Mouse (Mus musculus) kidney, postnatal 0 days (tissue): Measurements from ENCODE around the gene Brk1. TPM values are rescaled to one million over a fixed set of nuclear protein-coding genes. Genes with fewer than 3 reads are reported as not detected.
A peak's percentile ranks its signal among the peaks of the same experiment; 100 is the strongest.

Experiments
- ATAC-seq: fragments of 200-750 bp; cut with Nextera tagmentation; replicated peaks from 2 replicates; pipeline ENCODE4 v1.8.0; 2017; ENCODE audit warnings: low read depth, moderate number of reproducible peaks, moderate TSS enrichment, moderate library complexity; ENCODE audit not compliant: low FRiP score
- DNase-seq: peaks from one replicate; pipeline ENCODE4 v3.0.0-alpha.2; 2016; ENCODE audit warnings: low spot score
- H3K27ac ChIP-seq: fragments of 300-500 bp; sonication (generic); 2 replicates; pipeline ENCODE4 v1.5.1; 2014; ENCODE audit warnings: mild to moderate bottlenecking
- H3K27me3 ChIP-seq: fragments of 300-500 bp; sonication (generic); 2 replicates; pipeline ENCODE4 v1.6.1; 2014; ENCODE audit warnings: low read length, mixed read lengths; ENCODE audit not compliant: insufficient read depth
- H3K36me3 ChIP-seq: fragments of 300-500 bp; sonication (generic); 2 replicates; pipeline ENCODE4 v1.6.1; 2014; ENCODE audit warnings: low read length, mixed read lengths; ENCODE audit not compliant: insufficient read depth
- H3K4me1 ChIP-seq: fragments of 300-500 bp; sonication (generic); replicated peaks from 2 replicates; pipeline ENCODE4 v1.6.1; 2014; ENCODE audit warnings: antibody characterized with exemption, low read length, mixed read lengths; ENCODE audit not compliant: insufficient read depth
- H3K4me2 ChIP-seq: fragments of 300-500 bp; sonication (generic); 2 replicates; pipeline ENCODE4 v1.6.1; 2014; ENCODE audit warnings: mild to moderate bottlenecking, low read length, moderate library complexity, mixed read lengths
- H3K4me3 ChIP-seq: fragments of 300-500 bp; sonication (generic); replicated peaks from 2 replicates; pipeline ENCODE4 v1.5.1; 2014; ENCODE audit warnings: low read depth, low read length
- H3K9ac ChIP-seq: fragments of 300-500 bp; sonication (generic); 2 replicates; pipeline ENCODE4 v1.6.1; 2014; ENCODE audit warnings: low read depth, low read length
- H3K9me3 ChIP-seq: fragments of 300-500 bp; sonication (generic); replicated peaks from 2 replicates; pipeline ENCODE4 v1.6.1; 2016; ENCODE audit warnings: low read length, inconsistent platforms, mixed read lengths
- CTCF ChIP-seq: IDR thresholded peaks from 2 replicates; pipeline ENCODE4 v1.5.1; 2016; ENCODE audit warnings: antibody characterized with exemption, low read depth, mild to moderate bottlenecking, moderate library complexity
- WGBS: fragments of 180-500 bp; shearing (Covaris S2); extraction: QIAGEN DNeasy Blood & Tissue Kit; methylation state at CpG from one replicate; pipeline ENCODE4 v1.1.7; 2014; 5-methylcytosine and 5-hydroxymethylcytosine counted together
- polyA plus RNA-seq: library from polyadenylated mRNA; unstranded; fragments of >200 nt; fragmentation: Nextera tagmentation; extraction: Ambion mirVana; gene quantifications from 2 replicates; pipeline ENCODE4 v1.2.1, GENCODE M21; 2015

Gene Brk1
- polyA plus RNA-seq, 1 experiment from 2014 or later, result 236 TPM

GRCm38 (mm10) chr6:113632863-113633262, 28.3 kb downstream of the Brk1 start:
- no peaks in the 10 kb centered on the region for H3K4me1 ChIP-seq
- H3K4me2 ChIP-seq, result no peak overlapping the region
- H3K27ac ChIP-seq, result no peak overlapping the region
- DNase-seq (no peak), ATAC-seq (no peak)
- H3K9ac ChIP-seq, result no peak overlapping the region
- no peak for TF ChIP-seq CTCF
- H3K9me3 ChIP-seq, result no peaks in the 10 kb centered on the region
- 92% methylated on average over 4 of the region's 4 CpGs for WGBS
- H3K4me3 ChIP-seq, result no peak overlapping the region
- H3K36me3 ChIP-seq, result peaks cover 33% of the 10 kb centered on the region
- H3K27me3 ChIP-seq, result no peaks in the 10 kb centered on the region

GRCm38 (mm10) chr6:113638302-113639040, 33.9 kb downstream of the Brk1 start, which contains the start of gene Irak2:
Gene Irak2 (plus strand): TSS chr6:113638467.
- peak; percentile 96 for DNase-seq
- Histone ChIP-seq H3K9me3 (no peaks in the 10 kb centered on the region), H3K4me1 (no peaks in the 10 kb centered on the region), H3K9ac (peak within 1 kb of the TSS; percentile 60), H3K4me2 (peak within 1 kb of the TSS; percentile 59), H3K27ac (0 out of 2 replicates have a peak within 1 kb of the TSS, but pooled peaks have one; percentile 15), H3K36me3 (peaks cover 3% of the 10 kb centered on the region; the same call in 1 of the 2 replicates), H3K27me3 (no peaks in the 10 kb centered on the region), H3K4me3 (peak within 1 kb of the TSS; percentile 48)
- TF ChIP-seq CTCF, result peak; percentile 99
- WGBS, result 7% methylated on average over 37 of the region's 37 CpGs
- peak; percentile 93 for ATAC-seq

DNA sequence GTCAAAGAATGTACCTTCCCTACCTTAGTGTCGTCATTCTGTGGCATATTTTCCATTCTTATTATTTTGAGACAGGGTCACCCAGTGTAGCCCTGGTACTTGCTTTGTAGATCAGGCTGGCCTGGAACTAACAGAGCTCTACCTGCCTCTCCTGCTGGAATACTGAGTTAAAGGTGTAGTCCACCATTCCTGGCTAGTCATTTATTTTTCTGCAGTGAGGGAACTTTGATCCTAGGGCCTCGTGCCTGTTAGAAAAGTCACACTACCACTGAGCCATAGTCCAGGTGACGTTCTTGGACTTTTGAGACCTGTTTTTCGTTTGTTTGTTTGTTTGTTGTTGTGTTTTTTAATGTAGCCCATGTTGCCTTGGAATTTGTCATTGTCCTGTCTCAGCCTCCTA, 34.6 kb downstream of the Brk1 start:
- H3K4me3 ChIP-seq, result no peak overlapping the region
- no peak for TF ChIP-seq CTCF
- H3K9ac ChIP-seq, result no peak overlapping the region
- H3K27me3 ChIP-seq, result no peaks in the 10 kb centered on the region
- DNase-seq (no peak), ATAC-seq (no peak; the same call in 1 of the 2 replicates)
- 84% methylated on average over 4 of the region's 4 CpGs for WGBS
- H3K27ac ChIP-seq, result no peak overlapping the region
- H3K9me3 ChIP-seq, result no peaks in the 10 kb centered on the region
- no peaks in the 10 kb centered on the region for H3K36me3 ChIP-seq
- H3K4me1 ChIP-seq, result no peaks in the 10 kb centered on the region
- H3K4me2 ChIP-seq, result peak overlapping the region; percentile 59; the same call in 1 of the 2 replicates

DNA sequence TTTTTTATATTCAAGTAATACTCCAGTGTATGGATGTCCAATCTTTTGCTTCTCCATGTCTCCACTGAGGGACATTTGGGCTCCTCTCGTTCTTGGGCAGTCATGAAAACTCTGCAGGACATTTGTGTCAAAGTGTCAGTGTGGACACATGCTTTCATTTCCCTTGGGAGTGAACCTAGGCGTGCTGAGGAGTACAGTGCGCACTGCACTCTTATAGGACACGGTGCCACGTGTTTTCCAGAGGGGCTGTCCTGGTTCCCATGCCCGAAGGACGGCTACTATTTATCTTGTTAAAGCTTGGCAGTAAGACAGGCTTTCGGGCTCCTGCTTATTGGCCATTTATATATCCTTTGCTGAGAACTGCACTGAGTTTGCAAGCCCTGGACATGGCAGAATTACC, 38.0 kb downstream of the Brk1 start:
- TF ChIP-seq CTCF, result no peak
- WGBS, result 81% methylated on average over 8 of the region's 8 CpGs
- Histone ChIP-seq H3K4me1 (no peaks in the 10 kb centered on the region), H3K9ac (no peak overlapping the region), H3K9me3 (no peaks in the 10 kb centered on the region), H3K36me3 (no peaks in the 10 kb centered on the region), H3K4me2 (no peak overlapping the region), H3K27ac (no peak overlapping the region), H3K4me3 (no peak overlapping the region), H3K27me3 (no peaks in the 10 kb centered on the region)
- DNase-seq (no peak), ATAC-seq (no peak)

GRCm38 (mm10) chr6:113643021-113643420, 38.4 kb downstream of the Brk1 start:
- ATAC-seq (no peak), DNase-seq (no peak)
- no peak overlapping the region for H3K27ac ChIP-seq
- no peaks in the 10 kb centered on the region for H3K4me1 ChIP-seq
- WGBS, result 79% methylated on average over 4 of the region's 4 CpGs
- no peak overlapping the region for H3K4me3 ChIP-seq
- no peak overlapping the region for H3K9ac ChIP-seq
- no peaks in the 10 kb centered on the region for H3K36me3 ChIP-seq
- H3K9me3 ChIP-seq, result no peaks in the 10 kb centered on the region
- TF ChIP-seq CTCF, result no peak
- H3K4me2 ChIP-seq, result no peak overlapping the region
- H3K27me3 ChIP-seq, result no peaks in the 10 kb centered on the region

DNA sequence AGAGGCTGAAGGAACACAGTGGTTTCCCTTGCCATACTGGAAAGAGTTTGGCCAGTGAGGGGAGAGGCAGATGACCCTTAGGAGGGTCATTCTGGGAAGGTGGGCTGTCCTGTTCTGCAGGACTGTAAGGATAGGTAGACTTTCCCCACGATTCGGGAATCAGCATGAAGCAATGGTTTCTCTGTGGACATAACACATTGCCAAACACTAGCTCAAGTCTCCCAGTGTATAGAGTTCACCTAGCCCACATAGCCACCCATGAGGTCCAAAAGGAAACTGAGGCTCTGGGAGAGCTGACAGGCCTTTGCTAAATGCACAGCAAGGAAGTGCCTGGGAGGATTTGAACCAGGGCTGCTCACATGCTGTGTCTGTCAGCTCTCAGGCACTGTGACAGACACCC, 39.4 kb downstream of the Brk1 start:
- DNase-seq, result no peak
- H3K4me1 ChIP-seq, result no peaks in the 10 kb centered on the region
- H3K9me3 ChIP-seq, result no peaks in the 10 kb centered on the region
- H3K4me3 ChIP-seq, result no peak overlapping the region
- TF ChIP-seq CTCF, result no peak
- WGBS, result 94% methylated on average over 2 of the region's 2 CpGs
- no peak overlapping the region for H3K27ac ChIP-seq
- H3K4me2 ChIP-seq, result no peak overlapping the region
- no peak for ATAC-seq
- H3K36me3 ChIP-seq, result no peaks in the 10 kb centered on the region
- no peak overlapping the region for H3K9ac ChIP-seq
- H3K27me3 ChIP-seq, result no peaks in the 10 kb centered on the region
